Mouse (Mus musculus) embryo, embryonic 9.5 days (tissue): ENCODE results near the gene Osbpl5.

ENCODE experiments used
- DNase-seq: peaks from one replicate; pipeline ENCODE4 v3.0.0-alpha.2; 2017; ENCODE audit errors: extremely low spot score

The Osbpl5 gene

GRCm38 (mm10) chr7:143756125-143757026 is at the start of gene Osbpl5:
TSS of gene Osbpl5 (minus strand) at chr7:143756985.
- DNase-seq, result no peak

DNA sequence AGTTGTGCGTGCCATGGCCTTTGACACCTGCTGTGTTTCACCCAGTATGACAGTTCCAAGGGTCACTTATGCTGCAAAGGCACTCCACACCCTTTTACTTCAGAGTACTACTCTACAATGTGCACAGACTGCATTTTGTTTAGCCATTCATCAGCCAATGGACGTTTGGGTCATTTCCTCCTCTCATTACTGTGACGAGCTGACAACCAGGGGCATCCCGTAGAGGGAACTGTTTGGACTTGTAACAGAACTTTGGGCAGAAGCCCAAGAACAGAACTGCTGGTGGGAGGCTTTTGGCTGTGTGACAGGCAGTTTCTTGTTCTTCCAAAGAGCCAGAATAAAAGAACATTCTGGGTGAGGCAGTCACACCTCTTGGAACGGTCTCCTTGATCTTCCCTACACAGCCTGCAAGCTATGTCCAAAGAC is 48.4 kb upstream of the Osbpl5 start:
- DNase-seq, result no peak

GRCm38 (mm10) chr7:143801195-143802065 is 44.6 kb upstream of the Osbpl5 start:
- no peak for DNase-seq

DNA sequence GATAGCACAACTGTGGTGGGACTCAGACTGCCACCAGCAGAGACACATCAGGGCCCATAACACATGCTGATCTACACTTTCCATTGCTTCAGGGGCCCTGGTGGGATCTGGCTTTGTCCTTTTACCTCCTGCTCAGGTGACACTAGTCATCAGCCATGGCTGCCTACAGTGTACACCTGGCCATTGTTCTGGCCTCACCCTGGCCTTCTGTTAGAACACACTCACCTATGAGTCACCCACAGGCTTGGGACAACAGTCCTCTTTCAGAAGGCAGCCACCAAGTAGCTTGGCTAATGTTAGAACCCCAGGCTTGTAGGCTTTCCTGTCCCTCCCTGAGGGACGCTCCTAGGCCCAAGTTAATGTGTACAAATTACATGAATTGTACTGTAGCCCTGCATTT is 44.0 kb upstream of the Osbpl5 start:
- DNase-seq, result no peak

DNA sequence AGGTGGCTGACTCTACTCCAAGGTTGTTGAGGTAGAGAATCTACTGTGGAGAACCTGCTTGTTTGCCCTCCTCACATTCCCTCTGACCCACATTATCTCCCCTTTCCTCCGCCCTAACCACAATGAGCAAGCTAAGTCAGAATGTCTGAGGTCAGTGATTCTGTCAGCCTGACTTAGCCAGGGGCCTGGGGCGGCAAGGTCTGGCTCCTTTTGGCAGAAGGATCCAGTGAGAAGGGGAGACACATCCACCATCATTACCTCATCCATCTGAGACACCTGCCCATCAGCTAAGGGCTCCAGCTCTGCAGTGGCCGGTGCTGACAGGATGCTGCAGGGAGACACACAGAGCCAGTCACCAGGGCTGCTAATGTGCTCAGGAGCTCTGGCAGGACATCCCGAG is 42.0 kb upstream of the Osbpl5 start:
- no peak for DNase-seq

DNA sequence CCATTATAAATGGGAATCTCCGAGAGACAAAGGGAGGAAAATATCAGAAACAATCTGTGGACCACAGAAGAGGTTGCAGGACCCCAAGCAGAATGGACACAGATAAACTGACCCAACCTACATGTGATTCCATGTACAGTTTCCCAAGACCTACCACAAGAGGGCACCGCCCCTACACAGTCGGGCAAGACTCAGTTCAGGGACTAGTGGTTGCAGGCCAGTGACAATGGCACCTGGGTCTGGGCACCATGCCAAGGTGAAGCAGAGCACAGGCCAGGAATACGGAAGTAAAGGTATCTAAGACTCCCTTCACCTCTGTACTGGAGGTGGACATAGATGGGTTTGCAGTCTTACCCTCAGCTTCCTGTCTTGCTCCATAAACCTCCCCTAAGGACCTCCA is 36.3 kb upstream of the Osbpl5 start:
- DNase-seq, result peak; percentile 6

DNA sequence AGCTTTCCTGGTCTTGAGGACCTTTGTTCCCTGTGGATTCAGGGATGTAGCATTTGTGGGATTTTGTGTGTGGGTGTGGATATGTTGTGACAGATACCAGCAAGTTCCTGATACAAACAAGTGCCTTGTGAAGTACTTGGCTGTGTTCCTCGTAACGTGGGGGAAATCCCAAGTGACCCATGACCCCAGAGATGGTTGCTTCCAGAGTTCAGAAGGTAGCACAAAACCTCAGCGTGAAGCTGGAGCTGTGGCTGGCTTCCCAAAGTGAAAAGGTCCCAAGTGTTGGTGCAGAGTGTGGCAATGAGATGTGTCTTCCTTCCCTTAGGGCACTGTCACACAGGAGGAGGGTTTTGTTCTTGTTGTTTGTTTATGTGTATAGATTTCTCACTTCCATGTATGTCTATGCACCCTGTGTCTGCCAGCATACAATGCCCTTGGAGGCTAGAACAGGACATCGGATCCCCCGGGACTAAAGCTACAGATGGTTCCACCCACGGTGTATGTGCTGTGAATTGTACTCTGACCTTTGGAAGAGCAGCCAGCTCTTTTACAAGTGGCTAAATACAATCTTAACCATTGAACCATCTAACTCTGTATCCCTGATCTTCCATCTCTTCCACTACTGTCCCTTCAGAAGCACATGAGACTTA is 35.7 kb upstream of the Osbpl5 start:
- no peak for DNase-seq

DNA sequence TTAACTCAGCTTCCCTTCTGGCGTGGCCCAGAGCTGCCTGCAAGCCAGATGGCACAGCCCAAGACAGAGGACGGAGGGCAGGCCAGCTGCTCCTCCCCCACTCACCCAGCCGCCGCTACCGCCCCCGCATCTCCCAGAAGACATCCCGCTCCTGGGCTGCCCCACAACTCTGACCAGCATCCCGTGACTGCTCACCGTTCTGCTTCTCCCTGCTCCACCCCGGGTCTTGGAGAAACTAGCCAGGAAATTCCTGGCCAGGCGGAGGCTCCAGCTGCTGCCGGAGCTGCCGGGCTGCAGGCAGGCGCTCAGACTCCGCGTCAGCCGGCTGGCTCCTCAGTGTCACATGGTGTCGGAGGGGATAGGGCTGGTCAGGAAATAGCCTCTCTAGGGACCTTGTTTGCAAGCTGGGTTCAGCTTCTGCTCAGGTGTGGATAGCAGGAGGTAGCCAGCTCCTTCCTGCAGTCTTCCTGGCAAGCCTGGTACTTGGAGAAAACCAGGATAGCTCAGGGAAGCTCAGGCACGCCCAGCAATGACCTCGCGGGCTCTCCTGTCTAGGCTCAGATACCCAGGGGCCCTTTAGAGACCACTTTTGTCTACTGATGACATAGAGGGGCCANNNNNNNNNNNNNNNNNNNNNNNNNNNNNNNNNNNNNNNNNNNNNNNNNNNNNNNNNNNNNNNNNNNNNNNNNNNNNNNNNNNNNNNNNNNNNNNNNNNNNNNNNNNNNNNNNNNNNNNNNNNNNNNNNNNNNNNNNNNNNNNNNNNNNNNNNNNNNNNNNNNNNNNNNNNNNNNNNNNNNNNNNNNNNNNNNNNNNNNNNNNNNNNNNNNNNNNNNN is 27.4 kb upstream of the Osbpl5 start, which contains the start of gene Mrgpre:
Gene Mrgpre, minus strand, starts transcription at position 505 of the 834 bp plus-strand sequence.
- DNase-seq, result peak; percentile 71

DNA sequence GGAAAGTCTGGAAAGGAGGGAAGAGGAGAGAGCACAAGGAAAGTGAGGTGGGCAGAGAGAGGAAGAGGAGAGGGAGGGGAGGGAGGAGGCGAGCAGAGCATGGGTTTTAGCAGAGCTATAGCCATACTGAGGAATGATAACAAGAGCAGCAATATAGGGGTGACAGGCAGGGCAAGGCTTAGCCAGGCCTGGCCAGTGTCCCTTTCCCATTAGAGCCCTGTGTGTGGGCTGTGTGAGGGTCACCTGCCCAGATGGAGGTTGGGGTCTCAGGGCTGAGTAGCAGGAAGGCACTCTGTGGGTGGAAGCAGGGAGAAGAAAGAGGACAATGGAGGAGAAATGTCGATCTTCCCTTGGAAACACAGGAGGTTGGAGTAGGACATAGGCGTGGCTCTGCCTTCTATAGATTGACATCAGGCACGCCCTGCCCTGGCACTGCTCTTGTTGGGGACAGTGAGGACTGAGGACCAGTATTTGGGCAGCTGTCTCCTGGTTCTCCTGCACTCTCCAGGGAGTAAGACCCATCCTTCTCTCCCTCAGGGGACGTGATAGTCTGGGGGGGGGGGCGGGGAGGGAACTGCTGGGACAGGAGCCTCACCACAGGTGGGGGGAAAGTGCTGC is 26.7 kb upstream of the Osbpl5 start:
- DNase-seq, result no peak

DNA sequence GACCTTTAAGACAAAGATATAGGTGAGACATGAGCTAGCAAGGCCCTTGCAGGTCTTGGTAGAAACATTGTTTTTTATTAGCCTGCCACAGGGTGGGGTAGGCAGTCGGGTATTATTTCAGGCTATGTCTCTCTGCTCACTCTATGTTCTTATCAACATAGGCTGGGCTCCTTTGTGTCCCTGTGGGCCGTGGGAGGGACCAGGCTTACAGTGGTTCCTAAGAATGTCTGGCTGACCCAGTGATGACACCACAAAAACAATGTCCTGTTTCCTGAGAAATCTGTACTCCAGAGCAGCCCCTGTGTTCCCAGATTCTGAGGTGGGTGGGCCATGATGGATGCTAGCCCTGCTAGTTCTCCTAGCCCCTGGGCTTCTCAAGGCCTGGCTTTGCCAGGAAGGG is 20.6 kb upstream of the Osbpl5 start:
- no peak for DNase-seq

DNA sequence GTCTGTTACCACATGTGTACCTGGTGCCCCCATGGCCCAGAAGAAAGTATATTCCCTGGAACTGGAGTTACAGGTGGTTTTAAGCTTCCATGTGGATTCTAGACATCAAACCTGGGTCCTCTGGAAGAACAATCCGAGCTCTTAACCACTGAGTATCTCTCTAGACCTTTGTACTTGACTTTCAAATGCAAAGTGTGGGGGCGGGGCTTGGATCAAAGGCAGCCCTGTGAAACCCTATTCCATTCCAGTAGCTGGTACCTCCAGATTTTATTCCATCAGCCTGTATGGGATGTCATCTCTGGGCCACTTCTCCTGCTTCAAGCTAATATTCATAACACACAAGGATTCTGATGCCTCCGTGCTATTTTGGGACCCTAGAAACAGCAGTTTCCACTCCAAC is 19.4 kb upstream of the Osbpl5 start:
- DNase-seq, result no peak

- no peak for DNase-seq
These were observed 12.7 kb upstream of the Osbpl5 start for GRCm38 (mm10) chr7:143769461-143769860.

DNA sequence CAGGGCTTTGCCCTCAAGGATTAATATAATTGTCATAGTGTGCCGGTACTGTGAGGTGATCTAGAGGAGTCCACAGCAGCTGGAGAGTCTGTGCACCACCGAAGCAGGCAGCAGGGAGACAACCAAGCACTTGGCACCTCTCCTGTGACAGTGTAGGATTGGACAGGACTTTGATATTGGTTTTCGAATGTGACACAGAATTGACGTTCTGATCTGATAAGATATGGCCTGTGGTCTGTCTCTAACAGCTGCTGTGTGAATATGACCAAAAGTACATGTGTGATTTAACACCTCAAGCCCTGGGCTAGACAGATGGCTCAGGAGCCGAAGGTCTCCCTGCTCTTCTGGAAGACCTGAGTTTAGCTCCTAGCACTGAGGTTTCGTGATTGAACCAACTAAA is 11.5 kb upstream of the Osbpl5 start:
- no peak for DNase-seq

GRCm38 (mm10) chr7:143766893-143767292 is 10.1 kb upstream of the Osbpl5 start, which contains the start of gene Mrgprg:
TSS of gene Mrgprg (minus strand) at chr7:143766993.
- no peak for DNase-seq

GRCm38 (mm10) chr7:143764876-143765530 is 8.2 kb upstream of the Osbpl5 start:
- no peak for DNase-seq

DNA sequence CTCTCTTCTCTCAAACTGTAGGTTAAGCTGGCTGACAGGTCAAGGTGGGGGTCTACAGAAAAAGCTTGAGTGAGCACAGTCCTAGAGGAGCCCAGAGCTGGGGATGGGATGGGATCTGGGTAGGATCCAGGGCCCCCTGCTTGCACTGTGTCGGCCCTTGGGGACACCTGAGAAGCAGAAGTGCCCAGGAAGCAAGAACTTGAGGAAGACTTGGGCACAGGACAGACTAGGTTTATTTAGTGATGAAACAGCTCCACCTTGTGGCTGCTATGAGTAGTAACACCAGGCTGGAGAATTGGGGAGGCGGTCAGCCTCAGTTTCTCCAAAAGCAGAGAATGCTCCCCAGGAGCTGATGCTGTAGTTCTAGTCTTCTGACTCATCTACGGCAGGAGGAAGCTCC is 7.0 kb upstream of the Osbpl5 start:
- no peak for DNase-seq

DNA sequence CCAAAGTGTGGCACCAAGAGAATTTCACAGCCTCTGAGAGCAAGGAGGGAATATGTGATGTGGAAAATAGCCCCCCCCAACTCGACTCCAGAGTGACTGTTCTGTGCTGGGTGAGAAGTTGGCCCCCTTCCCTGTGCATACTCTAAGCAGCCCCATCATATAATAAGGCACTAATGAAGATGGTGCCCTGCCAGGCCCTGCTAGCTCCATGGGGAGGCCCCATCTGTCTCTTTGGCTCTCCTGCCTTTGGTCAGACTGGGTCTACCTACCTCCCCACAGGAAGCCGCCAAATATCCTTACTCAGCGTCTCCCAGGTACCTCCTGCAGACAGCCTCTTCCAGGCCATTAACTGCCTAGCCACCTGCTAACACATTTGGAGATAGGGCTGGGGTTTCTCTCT is 2.2 kb upstream of the Osbpl5 start:
- no peak for DNase-seq

DNA sequence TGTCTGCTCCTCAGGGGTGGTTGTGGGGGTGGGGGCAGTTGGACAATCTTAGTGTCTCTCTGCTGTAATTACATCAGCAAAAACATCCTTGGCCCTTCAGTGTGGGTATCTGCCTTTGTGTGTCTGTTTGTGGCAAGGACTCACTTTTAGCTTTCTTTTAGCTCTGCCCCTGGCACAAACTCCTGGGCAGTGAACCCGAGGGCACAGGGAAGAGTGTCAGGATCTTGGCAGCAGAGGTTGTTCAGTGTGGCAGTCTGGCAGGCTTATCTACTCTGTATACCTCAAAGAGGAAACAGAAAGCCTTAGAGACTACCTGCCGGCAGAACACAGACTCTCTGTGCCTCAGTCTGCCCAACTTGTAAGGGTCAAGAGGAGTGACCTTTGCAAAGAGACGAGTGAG is 911 bp upstream of the Osbpl5 start:
- no peak for DNase-seq

- DNase-seq, result peak; percentile 62
These were observed 224 bp upstream of the Osbpl5 start for GRCm38 (mm10) chr7:143757027-143757390.
